Mouse (Mus musculus) cerebellum, adult 2 months (tissue): ENCODE measurements around the gene Chm.

ENCODE experiments used
- CTCF ChIP-seq: fragments of 200-500 bp; IDR thresholded peaks from 2 replicates; pipeline ENCODE4 v1.5.1; 2011; ENCODE audit warnings: low read depth, mild to moderate bottlenecking, control low read depth, low read length, moderate library complexity, borderline replicate concordance; ENCODE audit not compliant: insufficient read depth
- POLR2A ChIP-seq: fragments of 200-500 bp; IDR thresholded peaks from 2 replicates; pipeline ENCODE4 v1.6.1; 2011; ENCODE audit warnings: low read length, control low read depth, borderline replicate concordance; ENCODE audit not compliant: insufficient read depth

GRCm38 (mm10) chrX:113076053-113076452 is 109.3 kb downstream of the Chm start:
- no peak for TF ChIP-seq POLR2A
- TF ChIP-seq CTCF, result no peak
